Mouse (Mus musculus) adrenal gland, postnatal 25 days (tissue): ENCODE data around the gene Usp3. TPM values are rescaled to one million over a fixed set of nuclear protein-coding genes. Genes with fewer than 3 reads are reported as not detected.

Experiments
- DNase-seq: peaks from one replicate; pipeline ENCODE4 v3.0.0; 2021; ENCODE audit warnings: mixed read lengths
- total RNA-seq: library from RNA; stranded (reverse); gene quantifications from 2 replicates; pipeline ENCODE4 v1.2.3, GENCODE M21; 2021

The Usp3 gene
- total RNA-seq, 1 experiment from 2014 or later, result 51.1 TPM

DNA sequence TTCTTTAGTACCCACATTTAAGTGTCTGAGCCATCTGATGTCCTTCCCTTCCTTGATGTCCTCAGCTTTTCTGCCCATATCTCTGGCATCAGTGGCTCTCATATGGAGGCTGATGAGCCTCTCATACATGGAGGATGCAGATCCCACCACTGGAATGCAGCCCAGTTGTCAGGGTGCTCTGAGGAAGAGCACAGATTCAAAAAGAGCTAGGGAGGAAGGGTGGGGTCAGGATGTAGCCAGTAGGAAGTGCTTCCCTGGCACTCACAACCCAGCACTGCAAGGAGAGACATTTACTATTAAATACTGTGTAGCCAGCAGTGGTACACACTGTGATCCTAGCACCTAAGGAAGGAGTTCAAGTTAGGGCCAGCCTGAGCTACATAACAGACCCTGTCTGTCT is 86.5 kb downstream of the Usp3 start:
- DNase-seq, result no peak

- DNase-seq, result no peak
These were observed 86.9 kb downstream of the Usp3 start for GRCm38 (mm10) chr9:66506011-66506410.

- DNase-seq, result no peak
These were observed 87.6 kb downstream of the Usp3 start for GRCm38 (mm10) chr9:66505141-66505917.

DNA sequence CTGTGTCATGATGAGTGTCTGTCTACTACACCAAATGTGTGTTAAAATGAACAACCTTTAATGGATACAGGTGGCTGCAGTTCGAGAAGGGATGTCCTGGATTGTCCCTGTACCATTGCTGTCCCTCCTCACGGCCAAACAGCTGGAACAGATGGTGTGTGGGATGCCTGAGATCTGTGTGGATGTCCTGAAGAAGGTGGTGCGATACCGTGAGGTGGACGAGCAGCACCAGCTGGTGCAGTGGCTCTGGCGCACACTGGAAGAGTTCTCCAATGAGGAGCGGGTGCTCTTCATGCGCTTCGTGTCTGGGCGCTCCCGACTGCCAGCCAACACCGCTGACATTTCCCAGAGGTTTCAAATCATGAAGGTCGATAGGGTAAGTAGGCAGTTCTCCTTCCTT is 88.4 kb downstream of the Usp3 start:
- DNase-seq, result no peak

- DNase-seq, result no peak
These were observed 89.0 kb downstream of the Usp3 start for GRCm38 (mm10) chr9:66503879-66504411.

GRCm38 (mm10) chr9:66501248-66501647 is 91.7 kb downstream of the Usp3 start:
- DNase-seq, result no peak

DNA sequence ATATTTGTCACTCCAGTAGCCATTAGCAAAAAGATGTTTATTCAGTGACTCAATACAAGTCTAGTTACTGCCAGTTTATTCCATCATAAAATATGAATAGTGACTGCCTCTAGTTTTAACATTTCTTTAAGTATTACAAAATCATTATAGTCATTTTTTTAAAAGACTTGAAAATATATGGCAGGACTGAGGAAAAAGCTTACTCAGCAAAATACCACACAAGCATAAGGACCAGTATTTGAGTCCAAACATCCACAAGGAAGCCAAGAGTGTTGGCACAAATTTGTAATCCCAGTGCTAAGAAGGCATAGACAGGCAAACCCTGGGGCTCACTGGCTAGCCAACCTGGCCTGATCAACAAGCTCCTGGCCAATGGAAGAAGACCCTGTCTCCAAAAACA is 99.0 kb downstream of the Usp3 start:
- DNase-seq, result no peak

- DNase-seq, result no peak
These were observed 100.6 kb downstream of the Usp3 start for GRCm38 (mm10) chr9:66492361-66492760.

- no peak for DNase-seq
These were observed 104.2 kb downstream of the Usp3 start for GRCm38 (mm10) chr9:66488786-66489185.

- no peak for DNase-seq
These were observed 109.5 kb downstream of the Usp3 start for GRCm38 (mm10) chr9:66483429-66483828.

DNA sequence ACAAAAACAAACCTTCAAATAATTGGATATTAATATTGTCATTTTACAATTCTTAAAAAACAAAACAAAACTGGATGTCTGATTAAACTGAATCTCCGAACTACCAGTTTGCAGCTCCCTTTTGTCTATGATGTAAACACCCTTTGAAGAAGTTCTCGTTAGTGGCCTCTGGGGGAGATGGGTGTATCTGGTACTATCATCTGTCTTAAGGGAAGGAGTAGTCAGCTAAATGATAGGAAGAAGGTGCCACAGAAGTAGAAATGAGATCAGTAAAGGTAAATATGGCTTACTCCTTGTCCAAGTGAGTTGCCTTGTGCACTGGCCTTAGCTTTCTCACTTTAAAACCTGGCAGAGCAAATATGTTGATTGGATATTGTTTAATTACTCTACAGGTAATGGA is 115.2 kb downstream of the Usp3 start:
- DNase-seq, result no peak

GRCm38 (mm10) chr9:66465087-66465486 is 127.9 kb downstream of the Usp3 start:
- peak; percentile 5 for DNase-seq

Other genes with a start within 250 kb of the Usp3 start
- gene Herc1, start 242.7 kb downstream of the Usp3 start, total RNA-seq, result 47.0 and 52.6 TPM in 2 replicates
- 0.48 and 0.64 TPM in 2 replicates for gene Fbxl22, start 78.5 kb downstream of the Usp3 start, total RNA-seq
- gene Car12, start 120.5 kb upstream of the Usp3 start, total RNA-seq, result 0.70 and 1.0 TPM in 2 replicates
- 3.1 and 4.5 TPM in 2 replicates for gene Aph1b, start 202.3 kb upstream of the Usp3 start, total RNA-seq
- 0.33 and 0.43 TPM in 2 replicates for gene Gm10647, start 203.9 kb upstream of the Usp3 start, total RNA-seq
- 5.7 and 13.6 TPM in 2 replicates for gene Aph1c, start 241.6 kb upstream of the Usp3 start, total RNA-seq